In genomic region chr5:148578353-148578752, GRCm38 (mm10) we compare ENCODE assay signal across 26 mouse cellular contexts. TPM values are rescaled to one million over a fixed set of nuclear protein-coding genes. Genes with fewer than 3 reads are reported as not detected.
DNase-seq lines count a peak whose midpoint lies in the region; ATAC-seq lines count a peak whose summit lies in the region.
"Had no signal": no experiment of that assay in that cellular context is flagged by ENCODE, and none has a peak within 500 bp of the region (broad histone marks: within the 10 kb centered on the region; RNA-seq: fewer than 3 reads in every experiment).

No protein-coding gene starts in this region.

- peak overlapping the region; percentile 21; the same call in 1 of the 2 replicates for H3K4me2 ChIP-seq in kidney, embryonic 15.5 days
- H3K4me2 ChIP-seq in limb, embryonic 13.5 days (replicated peaks): 0 out of 2 replicates have a peak overlapping the region, but pooled peaks have one; percentile 14
- no peak overlapping the region for H3K4me2 ChIP-seq in embryonic facial prominence, embryonic 11.5 days (ENCODE audit: low read depth, low read length)
- H3K4me2 ChIP-seq in embryonic facial prominence, embryonic 14.5 days (ENCODE audit: low read depth, low read length): no peak overlapping the region
- H3K4me2 ChIP-seq: embryonic facial prominence, embryonic 13.5 days; forebrain, embryonic 13.5 days; heart, embryonic 13.5 days; hindbrain, embryonic 14.5 days had no signal

- ATAC-seq in kidney, embryonic 15.5 days (replicated peaks; ENCODE audit: low FRiP score): peak; percentile 40
- no peak for ATAC-seq in limb, embryonic 13.5 days (ENCODE audit: low FRiP score, low read depth)
- ATAC-seq in embryonic facial prominence, embryonic 11.5 days (replicated peaks; ENCODE audit: insufficient number of reproducible peaks, low FRiP score, low TSS enrichment, low read depth): no peak
- ATAC-seq in embryonic facial prominence, embryonic 14.5 days (ENCODE audit: low read depth): no peak; the same call in 1 of the 2 replicates
- ATAC-seq: activated CD4-positive, CD25-positive, alpha-beta regulatory T cell, adult 4 months; CD4-positive, CD25-positive, alpha-beta regulatory T cell, adult 4 months; forebrain, embryonic 13.5 days; forebrain, embryonic 16.5 days had no signal

- H3K4me3 ChIP-seq in kidney, embryonic 15.5 days (replicated peaks): no peak overlapping the region
- H3K4me3 ChIP-seq in limb, embryonic 13.5 days: no peak overlapping the region
- H3K4me3 ChIP-seq in limb, embryonic 10.5 days: no peak overlapping the region
- H3K4me3 ChIP-seq in embryonic facial prominence, embryonic 11.5 days (ENCODE audit: low read depth, low read length): no peak overlapping the region
- no peak overlapping the region for H3K4me3 ChIP-seq in embryonic facial prominence, embryonic 14.5 days (ENCODE audit: low read depth, low read length)
- H3K4me3 ChIP-seq: embryonic facial prominence, embryonic 13.5 days; forebrain, embryonic 10.5 days; forebrain, embryonic 13.5 days; heart, adult 2 months; heart, embryonic 10.5 days; heart, embryonic 13.5 days had no signal

- H3K9me3 ChIP-seq in kidney, embryonic 15.5 days (replicated peaks): no peaks in the 10 kb centered on the region
- peaks cover 3% of the 10 kb centered on the region; the same call in 1 of the 2 replicates for H3K9me3 ChIP-seq in limb, embryonic 13.5 days
- no peaks in the 10 kb centered on the region for H3K9me3 ChIP-seq in limb, embryonic 10.5 days (replicated peaks)
- no peaks in the 10 kb centered on the region for H3K9me3 ChIP-seq in embryonic facial prominence, embryonic 11.5 days (replicated peaks; ENCODE audit: control insufficient read depth, low read length)
- 0 out of 2 replicates have a peak, but pooled peaks cover 6% of the 10 kb centered on the region for H3K9me3 ChIP-seq in embryonic facial prominence, embryonic 14.5 days (ENCODE audit: control insufficient read depth, low read length)
- H3K9me3 ChIP-seq: embryonic facial prominence, embryonic 13.5 days; forebrain, embryonic 10.5 days; heart, embryonic 10.5 days; heart, embryonic 13.5 days had no signal

- 29% methylated on average over 8 of the region's 8 CpGs for WGBS in kidney, embryonic 15.5 days
- WGBS in limb, embryonic 13.5 days: 27% methylated on average over 8 of the region's 8 CpGs
- WGBS in limb, embryonic 10.5 days: 77% methylated on average over 8 of the region's 8 CpGs
- WGBS in embryonic facial prominence, embryonic 11.5 days: 34% methylated on average over 8 of the region's 8 CpGs
- WGBS in embryonic facial prominence, embryonic 14.5 days: 27% methylated on average over 8 of the region's 8 CpGs

- no peaks in the 10 kb centered on the region for H3K36me3 ChIP-seq in kidney, embryonic 15.5 days
- H3K36me3 ChIP-seq in limb, embryonic 13.5 days: no peaks in the 10 kb centered on the region
- no peaks in the 10 kb centered on the region for H3K36me3 ChIP-seq in limb, embryonic 10.5 days
- no peaks in the 10 kb centered on the region for H3K36me3 ChIP-seq in embryonic facial prominence, embryonic 11.5 days (replicated peaks; ENCODE audit: control insufficient read depth, insufficient read depth, low read depth, low read length)
- H3K36me3 ChIP-seq in embryonic facial prominence, embryonic 14.5 days (ENCODE audit: control insufficient read depth, insufficient read depth, low read length): no peaks in the 10 kb centered on the region
- H3K36me3 ChIP-seq: embryonic facial prominence, embryonic 13.5 days; forebrain, embryonic 10.5 days; heart, embryonic 10.5 days; heart, embryonic 13.5 days had no signal

- H3K27ac ChIP-seq in kidney, embryonic 15.5 days: peak overlapping the region; percentile 51; the same call in 1 of the 2 replicates
- H3K27ac ChIP-seq in limb, embryonic 13.5 days: no peak overlapping the region
- H3K27ac ChIP-seq in limb, embryonic 10.5 days: no peak overlapping the region
- H3K27ac ChIP-seq in embryonic facial prominence, embryonic 11.5 days (replicated peaks; ENCODE audit: low read depth, low read length): no peak overlapping the region
- no peak overlapping the region for H3K27ac ChIP-seq in embryonic facial prominence, embryonic 14.5 days (replicated peaks; ENCODE audit: low read depth, low read length)
- H3K27ac ChIP-seq: embryonic facial prominence, embryonic 13.5 days; forebrain, embryonic 10.5 days; forebrain, embryonic 13.5 days; heart, adult 2 months; heart, embryonic 10.5 days; heart, embryonic 13.5 days; hindbrain, embryonic 14.5 days had no signal

- DNase-seq in kidney, adult 18-20 months: no peak
- DNase-seq in limb, embryonic 10.5 days (ENCODE audit: low spot score): no peak
- DNase-seq in embryonic facial prominence, embryonic 11.5 days (ENCODE audit: low spot score): peak; percentile 51
- DNase-seq in embryonic facial prominence, embryonic 14.5 days (ENCODE audit: low spot score): peak; percentile 61
- DNase-seq in MN1 (ENCODE audit: low spot score): no peak
- DNase-seq: adrenal gland, postnatal 10 days; adrenal gland, postnatal 36 days; cerebellum, adult 18-20 months; cerebellum, adult 9-10 months; cerebellum, postnatal 14 days; gastrocnemius, postnatal 10 days; gastrocnemius, postnatal 36 days; heart, adult 2 months; heart, postnatal 14 days; heart, postnatal 4 days had no signal

- H3K9ac ChIP-seq in kidney, embryonic 15.5 days: no peak overlapping the region
- no peak overlapping the region for H3K9ac ChIP-seq in limb, embryonic 13.5 days
- H3K9ac ChIP-seq in embryonic facial prominence, embryonic 11.5 days (replicated peaks; ENCODE audit: low read length): no peak overlapping the region
- H3K9ac ChIP-seq in embryonic facial prominence, embryonic 14.5 days (ENCODE audit: low read depth, low read length): no peak overlapping the region
- H3K9ac ChIP-seq: embryonic facial prominence, embryonic 13.5 days; forebrain, embryonic 13.5 days; heart, embryonic 13.5 days; hindbrain, embryonic 14.5 days had no signal

- H3K4me1 ChIP-seq in kidney, embryonic 15.5 days: peaks cover 22% of the 10 kb centered on the region
- H3K4me1 ChIP-seq in limb, embryonic 13.5 days: peaks cover 7% of the 10 kb centered on the region; the same call in 1 of the 2 replicates
- peaks cover 8% of the 10 kb centered on the region; the same call in 1 of the 2 replicates for H3K4me1 ChIP-seq in limb, embryonic 10.5 days
- H3K4me1 ChIP-seq in embryonic facial prominence, embryonic 11.5 days (ENCODE audit: control insufficient read depth, insufficient read depth, low read length): no peaks in the 10 kb centered on the region
- peaks cover 4% of the 10 kb centered on the region for H3K4me1 ChIP-seq in embryonic facial prominence, embryonic 14.5 days (ENCODE audit: control insufficient read depth, insufficient read depth, low read length)
- H3K4me1 ChIP-seq: forebrain, embryonic 13.5 days had no signal

- no peaks in the 10 kb centered on the region for H3K27me3 ChIP-seq in kidney, embryonic 15.5 days
- no peaks in the 10 kb centered on the region for H3K27me3 ChIP-seq in limb, embryonic 13.5 days
- H3K27me3 ChIP-seq in limb, embryonic 10.5 days (ENCODE audit: low read depth, poor library complexity, severe bottlenecking): no peaks in the 10 kb centered on the region
- H3K27me3 ChIP-seq in embryonic facial prominence, embryonic 11.5 days (ENCODE audit: control insufficient read depth, insufficient read depth, low read length): no peaks in the 10 kb centered on the region
- H3K27me3 ChIP-seq in embryonic facial prominence, embryonic 14.5 days (replicated peaks; ENCODE audit: control insufficient read depth, insufficient read depth, low read length): no peaks in the 10 kb centered on the region
- H3K27me3 ChIP-seq: embryonic facial prominence, embryonic 13.5 days; forebrain, embryonic 13.5 days; heart, embryonic 13.5 days had no signal

RNA-seq across cellular contexts. Expression of gene Ubl3, which starts 25.8 kb away (rescaled TPM):
- 68.8 and 76.0 TPM in 2 replicates for polyA plus RNA-seq in kidney, embryonic 15.5 days (2015; fragmentation: Nextera tagmentation; extraction: Ambion mirVana)
- polyA plus RNA-seq in limb, embryonic 13.5 days (2015; fragmentation: Nextera tagmentation; extraction: Ambion mirVana): 68.1 and 69.7 TPM in 2 replicates
- 39.8 and 41.4 TPM in 2 replicates for polyA plus RNA-seq in limb, embryonic 10.5 days (2016; fragmentation: Nextera tagmentation; extraction: Ambion mirVana)
- 65.3 and 69.8 TPM in 2 replicates for polyA plus RNA-seq in embryonic facial prominence, embryonic 11.5 days (2014; fragmentation: Nextera tagmentation; extraction: Ambion mirVana)
- polyA plus RNA-seq in embryonic facial prominence, embryonic 14.5 days (2014; fragmentation: Nextera tagmentation; extraction: Ambion mirVana): 73.2 and 73.8 TPM in 2 replicates

Comparison
In these comparisons a context has a peak if more than half of its experiments do, and no peak if none do; other contexts are left out.
1. H3K4me2 ChIP-seq: peak in kidney, embryonic 15.5 days (single experiment) and limb, embryonic 13.5 days (single experiment); none in embryonic facial prominence, embryonic 11.5 days (single experiment) and embryonic facial prominence, embryonic 14.5 days (single experiment).
2. DNase-seq: peak in embryonic facial prominence, embryonic 11.5 days (single experiment) and embryonic facial prominence, embryonic 14.5 days (single experiment); none in kidney, adult 18-20 months (single experiment), limb, embryonic 10.5 days (single experiment) and MN1 (single experiment).